Mouse (Mus musculus) heart, postnatal 0 days (tissue): ENCODE results near the gene Cacna2d1. TPM values are rescaled to one million over a fixed set of nuclear protein-coding genes. Genes with fewer than 3 reads are reported as not detected.

Experiments used
- ATAC-seq: fragments of 200-750 bp; cut with Nextera tagmentation; 2 replicates; pipeline ENCODE4 v1.8.0; 2017; ENCODE audit warnings: low read depth, moderate number of reproducible peaks, moderate library complexity; ENCODE audit not compliant: insufficient read depth
- DNase-seq: peaks from one replicate; pipeline ENCODE4 v3.0.0-alpha.2; 2016; ENCODE audit warnings: low spot score
- H3K27ac ChIP-seq: fragments of 300-500 bp; sonication (generic); 2 replicates; pipeline ENCODE4 v1.5.1; 2014; ENCODE audit warnings: low read depth, mild to moderate bottlenecking
- H3K27me3 ChIP-seq: fragments of 300-500 bp; sonication (generic); 2 replicates; pipeline ENCODE4 v1.6.1; 2014; ENCODE audit warnings: low read length, mixed read lengths; ENCODE audit not compliant: control insufficient read depth, insufficient read depth
- H3K36me3 ChIP-seq: fragments of 300-500 bp; sonication (generic); replicated peaks from 2 replicates; pipeline ENCODE4 v1.6.1; 2014; ENCODE audit warnings: low read length, mixed read lengths; ENCODE audit not compliant: control insufficient read depth, insufficient read depth
- H3K4me1 ChIP-seq: fragments of 300-500 bp; sonication (generic); 2 replicates; pipeline ENCODE4 v1.6.1; 2014; ENCODE audit warnings: antibody characterized with exemption; ENCODE audit not compliant: control insufficient read depth, insufficient read depth
- H3K4me2 ChIP-seq: fragments of 300-500 bp; sonication (generic); 2 replicates; pipeline ENCODE4 v1.6.1; 2014; ENCODE audit warnings: low read depth, mild to moderate bottlenecking, low read length, moderate library complexity
- H3K4me3 ChIP-seq: fragments of 300-500 bp; sonication (generic); 2 replicates; pipeline ENCODE4 v1.5.1; 2014; ENCODE audit warnings: low read depth, low read length
- H3K9ac ChIP-seq: fragments of 300-500 bp; sonication (generic); replicated peaks from 2 replicates; pipeline ENCODE4 v1.6.1; 2014; ENCODE audit warnings: low read depth, low read length, mixed read lengths
- H3K9me3 ChIP-seq: fragments of 300-500 bp; sonication (generic); replicated peaks from 2 replicates; pipeline ENCODE4 v1.6.1; 2016; ENCODE audit warnings: low read length; ENCODE audit not compliant: control insufficient read depth
- CTCF ChIP-seq: IDR thresholded peaks from 2 replicates; pipeline ENCODE4 v1.5.1; 2016; ENCODE audit warnings: antibody characterized with exemption, control low read depth, low read depth
- EP300 ChIP-seq: IDR thresholded peaks from 2 replicates; pipeline ENCODE4 v1.6.1; 2016; ENCODE audit warnings: antibody characterized with exemption, low read depth
- WGBS: fragments of 180-500 bp; shearing (Covaris S2); extraction: QIAGEN DNeasy Blood & Tissue Kit; methylation state at CpG from one replicate; pipeline ENCODE4 v1.1.7; 2014; 5-methylcytosine and 5-hydroxymethylcytosine counted together
- polyA plus RNA-seq: library from polyadenylated mRNA; unstranded; fragments of >200 nt; fragmentation: Nextera tagmentation; extraction: Ambion mirVana; gene quantifications from 2 replicates; pipeline ENCODE4 v1.2.1, GENCODE M21; 2015
- total RNA-seq: library from RNA; depleted of rRNA; stranded (reverse); fragments of >200 nt; gene quantifications from 2 replicates; pipeline ENCODE4 v1.2.3, GENCODE M21; 2014; ENCODE audit warnings: low replicate concordance

Gene Cacna2d1
- total and polyA plus RNA-seq, 2 experiments from 2014 or later: 17.7 to 37.6 TPM

DNA sequence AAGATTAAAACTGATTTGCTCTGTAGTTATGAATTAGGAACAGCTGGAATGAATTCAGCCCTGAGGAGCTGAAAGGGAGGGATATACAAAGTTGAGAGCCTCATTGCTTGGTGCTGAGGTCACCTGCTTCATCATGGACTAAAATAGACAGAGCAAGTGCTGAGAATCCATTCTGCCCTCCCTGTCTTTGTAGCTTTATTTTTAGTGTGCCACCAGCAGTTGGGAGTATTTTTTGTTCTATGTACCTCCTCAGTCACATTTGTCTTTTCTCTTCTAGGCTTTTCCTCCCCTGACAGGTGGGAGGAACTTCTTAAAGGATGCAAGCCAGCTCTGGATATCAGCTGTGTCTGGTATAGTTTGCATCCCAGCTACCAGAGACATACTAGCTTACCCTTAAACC is 32.4 kb downstream of the Cacna2d1 start:
- H3K27me3 ChIP-seq: no peaks in the 10 kb centered on the region
- TF ChIP-seq CTCF (no peak), EP300 (no peak)
- H3K9ac ChIP-seq: no peak overlapping the region
- H3K36me3 ChIP-seq: no peaks in the 10 kb centered on the region
- peaks cover 34% of the 10 kb centered on the region for H3K4me1 ChIP-seq
- DNase-seq: peak; percentile 86
- no peaks in the 10 kb centered on the region for H3K9me3 ChIP-seq
- H3K4me3 ChIP-seq: no peak overlapping the region
- peak overlapping the region; percentile 44; the same call in 1 of the 2 replicates for H3K4me2 ChIP-seq
- peak; percentile 95 for ATAC-seq
- H3K27ac ChIP-seq: peak overlapping the region; percentile 93

GRCm38 (mm10) chr5:15971821-15972220 is 37.3 kb downstream of the Cacna2d1 start:
- no peak overlapping the region for H3K9ac ChIP-seq
- ATAC-seq (no peak), DNase-seq (no peak)
- no peaks in the 10 kb centered on the region for H3K27me3 ChIP-seq
- no peak overlapping the region for H3K4me3 ChIP-seq
- no peaks in the 10 kb centered on the region for H3K9me3 ChIP-seq
- WGBS: 58% methylated on average over 4 of the region's 4 CpGs
- H3K4me2 ChIP-seq: no peak overlapping the region
- peaks cover 31% of the 10 kb centered on the region for H3K4me1 ChIP-seq
- peak overlapping the region; percentile 70 for H3K27ac ChIP-seq
- TF ChIP-seq CTCF (no peak), EP300 (no peak)
- H3K36me3 ChIP-seq: no peaks in the 10 kb centered on the region

DNA sequence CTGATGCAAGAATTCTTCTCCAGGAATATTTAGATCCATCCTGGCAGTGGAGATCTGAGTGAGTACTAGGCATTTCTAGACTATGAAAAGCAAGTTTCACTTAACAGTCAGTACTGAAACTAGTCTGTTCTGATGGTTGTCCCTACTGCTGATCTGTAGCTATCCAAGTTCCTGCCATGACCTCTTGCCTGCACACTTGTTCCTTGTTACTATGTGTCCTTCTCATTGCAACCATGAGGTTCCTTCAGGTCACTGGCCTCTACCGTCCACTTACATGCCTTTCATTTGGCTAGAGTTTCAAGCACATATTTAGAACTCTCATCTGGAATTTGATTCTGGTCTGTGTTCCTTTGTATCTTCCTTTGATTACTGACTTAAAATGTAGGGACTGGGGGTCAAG is 37.9 kb downstream of the Cacna2d1 start:
- Histone ChIP-seq H3K4me1 (peaks cover 31% of the 10 kb centered on the region), H3K27me3 (no peaks in the 10 kb centered on the region), H3K4me2 (no peak overlapping the region), H3K36me3 (no peaks in the 10 kb centered on the region), H3K4me3 (no peak overlapping the region), H3K9me3 (no peaks in the 10 kb centered on the region), H3K9ac (no peak overlapping the region), H3K27ac (peak overlapping the region; percentile 70)
- DNase-seq: no peak
- TF ChIP-seq EP300 (no peak), CTCF (no peak)
- 22% methylated on average over 1 of the region's 1 CpGs for WGBS
- no peak for ATAC-seq

- DNase-seq: no peak
- ATAC-seq: no peak
- no peak overlapping the region for H3K27ac ChIP-seq
These were observed 40.2 kb downstream of the Cacna2d1 start for GRCm38 (mm10) chr5:15974652-15975051.

DNA sequence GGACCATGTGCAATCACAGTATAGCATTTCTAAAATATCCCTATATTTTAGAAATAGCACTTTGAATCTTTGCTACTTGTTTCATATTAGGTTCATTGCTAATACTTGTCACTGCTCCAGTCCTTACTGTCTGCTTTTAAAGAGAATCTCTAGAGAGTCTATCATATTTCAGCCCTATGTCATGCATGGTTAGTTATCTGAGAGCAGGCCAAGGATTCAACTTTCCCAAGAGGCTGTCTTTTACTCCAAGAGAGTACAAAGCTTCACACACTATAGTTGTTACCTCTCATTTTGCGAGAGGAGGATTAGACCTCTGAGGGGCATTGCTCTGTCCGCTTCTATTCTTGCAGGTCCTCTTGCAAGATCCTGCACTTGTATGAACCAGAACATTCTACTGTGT is 44.7 kb downstream of the Cacna2d1 start:
- no peaks in the 10 kb centered on the region for H3K9me3 ChIP-seq
- TF ChIP-seq CTCF (no peak), EP300 (no peak)
- no peaks in the 10 kb centered on the region for H3K27me3 ChIP-seq
- H3K27ac ChIP-seq: no peak overlapping the region
- no peak overlapping the region for H3K4me3 ChIP-seq
- H3K4me1 ChIP-seq: peaks cover 2% of the 10 kb centered on the region; the same call in 1 of the 2 replicates
- ATAC-seq: no peak
- no peak overlapping the region for H3K9ac ChIP-seq
- H3K4me2 ChIP-seq: no peak overlapping the region
- no peak for DNase-seq
- no peaks in the 10 kb centered on the region for H3K36me3 ChIP-seq
- WGBS: 80% methylated on average over 2 of the region's 2 CpGs

More at GRCm38 (mm10) chr5:15974652-15975051, 40.2 kb downstream of the Cacna2d1 start:
- no peak overlapping the region for H3K4me3 ChIP-seq
- no peak for TF ChIP-seq CTCF
- TF ChIP-seq EP300: no peak
- H3K27me3 ChIP-seq: no peaks in the 10 kb centered on the region
- H3K36me3 ChIP-seq: no peaks in the 10 kb centered on the region
- H3K4me1 ChIP-seq: peaks cover 23% of the 10 kb centered on the region
- no peak overlapping the region for H3K4me2 ChIP-seq
- no peak overlapping the region for H3K9ac ChIP-seq
- H3K9me3 ChIP-seq: no peaks in the 10 kb centered on the region

DNA sequence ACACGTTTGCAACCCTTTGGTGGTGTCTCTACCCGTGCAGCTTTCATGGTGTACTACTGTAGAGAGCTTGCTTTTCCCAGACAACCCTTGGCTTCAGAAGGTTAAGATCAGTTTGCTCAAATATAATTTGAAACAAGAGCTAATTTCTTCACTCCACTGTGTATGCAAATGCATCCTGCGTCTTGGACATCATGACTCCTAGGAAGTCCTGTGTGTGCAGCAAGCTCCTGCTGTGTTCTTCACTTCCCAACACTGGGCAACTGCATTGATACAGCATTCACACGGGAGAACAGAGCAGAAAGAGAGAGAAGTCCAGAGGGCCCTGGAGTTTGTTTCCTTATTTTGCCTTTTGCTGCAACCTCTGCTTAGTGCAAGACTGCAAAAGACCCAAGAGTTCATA is 48.1 kb downstream of the Cacna2d1 start:
- Histone ChIP-seq H3K4me3 (no peak overlapping the region), H3K9me3 (no peaks in the 10 kb centered on the region), H3K9ac (no peak overlapping the region), H3K36me3 (no peaks in the 10 kb centered on the region), H3K27ac (no peak overlapping the region), H3K4me2 (no peak overlapping the region), H3K27me3 (no peaks in the 10 kb centered on the region), H3K4me1 (peaks cover 4% of the 10 kb centered on the region; the same call in 1 of the 2 replicates)
- TF ChIP-seq CTCF (no peak), EP300 (no peak)
- ATAC-seq (no peak), DNase-seq (no peak)
- 66% methylated on average over 4 of the region's 4 CpGs for WGBS
